Mouse (Mus musculus): Measurements from ENCODE around the gene Rtl10. TPM values are rescaled to one million over a fixed set of nuclear protein-coding genes. Genes with fewer than 3 reads are reported as not detected.

Rtl10 gene
- total and polyA plus RNA-seq, 2 experiments: 0.18 to 4.3 TPM

DNA sequence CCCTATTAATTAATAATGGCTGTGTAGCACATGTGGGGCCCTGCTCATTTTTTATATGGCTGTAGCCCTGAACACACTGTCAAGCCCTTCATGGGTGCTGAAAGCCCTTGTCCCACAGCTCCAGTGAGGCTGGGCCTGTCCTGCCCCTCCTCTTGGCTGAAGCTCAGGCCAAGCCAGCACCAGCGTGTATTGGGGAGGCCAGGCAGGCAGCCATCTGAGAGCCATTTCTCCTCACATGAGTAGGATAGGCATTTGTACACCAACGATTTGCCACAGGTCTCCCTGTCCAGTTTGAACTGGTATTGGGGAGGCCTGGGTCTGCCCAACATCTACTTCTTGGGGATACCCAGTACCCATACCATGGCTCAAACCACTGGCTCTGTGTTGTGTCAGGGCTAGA, 24.7 kb upstream of the Rtl10 start:
- no peak for DNase-seq (ENCODE audit: extremely low read depth, low read depth, low spot score)

DNA sequence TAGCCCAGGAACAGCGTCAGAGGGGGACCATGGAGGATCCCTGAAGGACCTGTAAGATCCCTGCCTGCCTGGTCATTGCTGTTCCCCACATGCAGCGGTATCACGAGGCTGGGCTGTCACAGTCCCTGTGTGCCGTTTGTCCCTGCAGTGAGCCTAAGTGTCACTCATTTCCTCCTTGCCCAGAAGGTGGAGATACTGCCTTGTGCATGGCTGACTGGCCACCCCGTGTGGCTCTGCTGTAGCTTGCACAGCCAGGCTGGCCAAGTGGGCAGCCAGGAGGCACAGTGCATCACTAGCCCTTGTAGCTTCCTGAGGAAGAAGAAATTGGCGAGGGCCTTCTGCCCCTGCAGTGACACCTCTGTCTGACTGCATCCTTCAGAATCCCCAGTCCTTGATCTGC, 20.7 kb upstream of the Rtl10 start:
- Histone ChIP-seq H3K9ac (ENCODE audit: low read depth, low read length) (no peak overlapping the region), H3K79me2 (ENCODE audit: control insufficient read depth, insufficient read depth, low read length) (no peaks in the 10 kb centered on the region), H3K4me3 (ENCODE audit: insufficient read depth, low read depth, low read length) (no peak overlapping the region), H3K4me1 (ENCODE audit: control insufficient read depth, insufficient read depth, low read length) (no peaks in the 10 kb centered on the region), H3K27ac (replicated peaks; ENCODE audit: insufficient read depth, low read depth, low read length) (no peak overlapping the region), H3K36me3 (ENCODE audit: control insufficient read depth, insufficient read depth, low read length) (peaks cover 4% of the 10 kb centered on the region; the same call in 1 of the 2 replicates), H3K27me3 (ENCODE audit: control insufficient read depth, insufficient read depth, low read length) (no peaks in the 10 kb centered on the region)
- DNase-seq (ENCODE audit: extremely low read depth, low read depth, low spot score): no peak
- no peak for TF ChIP-seq POLR2A (IDR thresholded peaks at IDR 0.05; ENCODE audit: extremely low read depth, insufficient read depth, low read length)
- 0 out of 2 replicates have a peak, but pooled peaks have one; percentile 16 for TF ChIP-seq CTCF (IDR thresholded peaks at IDR 0.05; ENCODE audit: low read depth, low read length)
- WGBS: 84% methylated on average over 6 of the region's 6 CpGs

More for the DNA sequence above, 24.7 kb upstream of the Rtl10 start:
- WGBS: 89% methylated on average over 2 of the region's 2 CpGs
- Histone ChIP-seq H3K9ac (ENCODE audit: low read depth, low read length) (no peak overlapping the region), H3K27me3 (ENCODE audit: control insufficient read depth, insufficient read depth, low read length) (no peaks in the 10 kb centered on the region), H3K79me2 (ENCODE audit: control insufficient read depth, insufficient read depth, low read length) (no peaks in the 10 kb centered on the region), H3K4me3 (ENCODE audit: insufficient read depth, low read depth, low read length) (no peak overlapping the region), H3K36me3 (ENCODE audit: control insufficient read depth, insufficient read depth, low read length) (peaks cover 10% of the 10 kb centered on the region; the same call in 1 of the 2 replicates), H3K27ac (replicated peaks; ENCODE audit: insufficient read depth, low read depth, low read length) (no peak overlapping the region), H3K4me1 (ENCODE audit: control insufficient read depth, insufficient read depth, low read length) (no peaks in the 10 kb centered on the region)
- no peak for TF ChIP-seq CTCF (IDR thresholded peaks at IDR 0.05; ENCODE audit: low read depth, low read length)
- TF ChIP-seq POLR2A (IDR thresholded peaks at IDR 0.05; ENCODE audit: extremely low read depth, insufficient read depth, low read length): no peak

DNA sequence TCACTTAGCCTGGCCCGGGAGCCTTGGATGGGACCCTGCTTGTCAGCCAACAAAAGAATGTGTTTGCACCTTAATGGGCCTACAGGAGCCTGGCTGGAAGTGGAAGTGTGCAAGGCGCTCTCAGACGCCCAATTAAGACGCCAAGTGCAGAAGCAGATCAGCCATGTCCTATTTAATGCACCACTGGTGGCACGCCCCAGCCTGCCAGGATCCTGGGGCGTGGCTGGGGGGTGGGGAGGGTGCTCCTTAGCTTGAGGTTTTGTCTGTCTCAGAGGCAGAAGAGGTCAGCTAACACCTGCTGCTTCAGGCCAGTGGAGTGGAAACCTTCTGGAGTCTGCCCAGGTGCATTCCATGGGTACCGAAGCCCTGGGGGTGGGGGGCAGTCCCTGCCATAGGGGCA, 19.0 kb upstream of the Rtl10 start:
- no peaks in the 10 kb centered on the region for H3K27me3 ChIP-seq (ENCODE audit: control insufficient read depth, insufficient read depth, low read length)
- WGBS: 91% methylated on average over 7 of the region's 7 CpGs
- no peak overlapping the region for H3K27ac ChIP-seq (replicated peaks; ENCODE audit: insufficient read depth, low read depth, low read length)
- H3K79me2 ChIP-seq (ENCODE audit: control insufficient read depth, insufficient read depth, low read length): no peaks in the 10 kb centered on the region
- TF ChIP-seq POLR2A (IDR thresholded peaks at IDR 0.05; ENCODE audit: extremely low read depth, insufficient read depth, low read length) (no peak), CTCF (IDR thresholded peaks at IDR 0.05; ENCODE audit: low read depth, low read length) (no peak)
- H3K36me3 ChIP-seq (ENCODE audit: control insufficient read depth, insufficient read depth, low read length): peaks cover 4% of the 10 kb centered on the region; the same call in 1 of the 2 replicates
- DNase-seq (ENCODE audit: extremely low read depth, low read depth, low spot score): no peak
- no peak overlapping the region for H3K9ac ChIP-seq (ENCODE audit: low read depth, low read length)
- H3K4me1 ChIP-seq (ENCODE audit: control insufficient read depth, insufficient read depth, low read length): no peaks in the 10 kb centered on the region
- H3K4me3 ChIP-seq (ENCODE audit: insufficient read depth, low read depth, low read length): no peak overlapping the region

DNA sequence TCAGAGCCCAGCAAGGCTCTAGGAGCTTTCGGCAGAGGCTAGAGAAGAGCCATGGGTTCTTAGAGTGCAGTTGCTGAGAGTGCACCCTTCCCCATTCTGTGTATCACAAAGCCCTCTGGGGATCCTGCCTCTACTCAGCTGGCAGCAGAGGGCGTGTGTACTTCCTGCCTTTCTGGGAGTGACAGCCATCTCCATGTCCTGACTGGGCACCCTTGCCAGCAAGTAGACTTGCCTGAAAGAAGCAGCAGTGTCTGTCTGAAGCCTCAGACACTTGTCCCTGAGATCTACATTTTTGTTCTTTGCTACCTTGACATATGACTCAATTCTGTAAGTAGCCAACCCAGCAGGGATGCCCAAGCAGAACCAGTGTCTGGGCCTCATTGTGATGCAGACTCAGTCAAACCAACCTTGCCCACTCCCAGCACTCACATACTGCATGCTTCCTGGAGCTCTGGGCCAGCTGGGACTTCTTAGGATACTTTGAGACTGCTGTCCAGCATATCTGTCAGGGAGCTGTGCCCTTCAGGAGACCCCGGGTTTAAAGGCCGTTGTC, 17.7 kb upstream of the Rtl10 start:
- H3K9ac ChIP-seq (ENCODE audit: low read depth, low read length): no peak overlapping the region
- TF ChIP-seq CTCF (IDR thresholded peaks at IDR 0.05; ENCODE audit: low read depth, low read length) (no peak), POLR2A (IDR thresholded peaks at IDR 0.05; ENCODE audit: extremely low read depth, insufficient read depth, low read length) (no peak)
- no peak overlapping the region for H3K27ac ChIP-seq (replicated peaks; ENCODE audit: insufficient read depth, low read depth, low read length)
- WGBS: 86% methylated on average over 4 of the region's 4 CpGs
- no peaks in the 10 kb centered on the region for H3K79me2 ChIP-seq (ENCODE audit: control insufficient read depth, insufficient read depth, low read length)
- peaks cover 1% of the 10 kb centered on the region; the same call in 1 of the 2 replicates for H3K36me3 ChIP-seq (ENCODE audit: control insufficient read depth, insufficient read depth, low read length)
- no peak overlapping the region for H3K4me3 ChIP-seq (ENCODE audit: insufficient read depth, low read depth, low read length)
- DNase-seq (ENCODE audit: extremely low read depth, low read depth, low spot score): no peak
- H3K27me3 ChIP-seq (ENCODE audit: control insufficient read depth, insufficient read depth, low read length): no peaks in the 10 kb centered on the region
- H3K4me1 ChIP-seq (ENCODE audit: control insufficient read depth, insufficient read depth, low read length): no peaks in the 10 kb centered on the region

DNA sequence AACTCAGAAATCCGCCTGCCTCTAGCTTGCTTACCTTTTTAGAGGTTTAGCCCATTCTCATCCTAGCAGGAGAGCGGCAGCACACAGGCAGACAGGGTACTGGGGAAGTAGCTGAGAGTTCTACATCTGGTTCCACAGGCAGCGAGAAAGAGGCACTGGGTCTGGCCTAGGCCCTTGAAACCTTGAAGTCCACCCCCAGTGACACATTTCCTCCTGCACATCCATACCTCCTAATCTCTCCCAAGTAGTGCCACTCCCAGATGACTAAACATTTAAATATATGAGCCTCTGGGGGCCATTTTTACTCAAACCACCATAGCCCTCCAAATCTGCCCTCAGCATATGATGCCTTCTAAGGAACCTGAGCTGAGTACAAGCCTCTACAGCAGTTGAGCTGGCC, 16.3 kb upstream of the Rtl10 start:
- no peaks in the 10 kb centered on the region for H3K27me3 ChIP-seq (ENCODE audit: control insufficient read depth, insufficient read depth, low read length)
- no peaks in the 10 kb centered on the region for H3K79me2 ChIP-seq (ENCODE audit: control insufficient read depth, insufficient read depth, low read length)
- no peak for DNase-seq (ENCODE audit: extremely low read depth, low read depth, low spot score)
- H3K4me3 ChIP-seq (ENCODE audit: insufficient read depth, low read depth, low read length): no peak overlapping the region
- H3K4me1 ChIP-seq (ENCODE audit: control insufficient read depth, insufficient read depth, low read length): no peaks in the 10 kb centered on the region
- 95% methylated on average over 3 of the region's 3 CpGs for WGBS
- no peak for TF ChIP-seq CTCF (IDR thresholded peaks at IDR 0.05; ENCODE audit: low read depth, low read length)
- TF ChIP-seq POLR2A (IDR thresholded peaks at IDR 0.05; ENCODE audit: extremely low read depth, insufficient read depth, low read length): no peak
- no peak overlapping the region for H3K27ac ChIP-seq (replicated peaks; ENCODE audit: insufficient read depth, low read depth, low read length)
- no peaks in the 10 kb centered on the region; the same call in 1 of the 2 replicates for H3K36me3 ChIP-seq (ENCODE audit: control insufficient read depth, insufficient read depth, low read length)
- no peak overlapping the region for H3K9ac ChIP-seq (ENCODE audit: low read depth, low read length)

DNA sequence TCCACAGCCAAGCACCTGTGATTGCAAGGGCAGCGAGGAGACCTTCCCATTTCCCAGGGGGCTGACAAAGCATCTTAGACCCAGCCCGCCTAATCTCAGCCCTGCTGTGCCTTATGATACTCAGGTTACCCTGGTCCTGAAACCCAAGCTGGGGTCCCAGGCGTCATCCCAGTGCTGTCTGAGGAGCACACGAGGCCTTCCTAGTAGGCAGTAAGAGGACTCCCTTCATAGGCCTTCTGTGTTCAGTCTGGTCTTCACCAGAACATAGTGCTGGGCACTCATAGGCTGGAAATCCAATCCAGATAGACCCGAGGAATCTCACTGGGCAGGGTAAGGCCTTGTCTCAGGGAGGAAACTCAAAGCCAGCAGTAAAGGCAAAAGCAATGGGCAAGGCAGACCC, 14.9 kb upstream of the Rtl10 start:
- no peaks in the 10 kb centered on the region for H3K27me3 ChIP-seq (ENCODE audit: control insufficient read depth, insufficient read depth, low read length)
- no peak overlapping the region for H3K4me3 ChIP-seq (ENCODE audit: insufficient read depth, low read depth, low read length)
- H3K4me1 ChIP-seq (ENCODE audit: control insufficient read depth, insufficient read depth, low read length): no peaks in the 10 kb centered on the region
- DNase-seq (ENCODE audit: extremely low read depth, low read depth, low spot score): no peak
- no peak overlapping the region for H3K9ac ChIP-seq (ENCODE audit: low read depth, low read length)
- no peak for TF ChIP-seq CTCF (IDR thresholded peaks at IDR 0.05; ENCODE audit: low read depth, low read length)
- TF ChIP-seq POLR2A (IDR thresholded peaks at IDR 0.05; ENCODE audit: extremely low read depth, insufficient read depth, low read length): no peak
- no peaks in the 10 kb centered on the region for H3K79me2 ChIP-seq (ENCODE audit: control insufficient read depth, insufficient read depth, low read length)
- 85% methylated on average over 5 of the region's 5 CpGs for WGBS
- H3K27ac ChIP-seq (replicated peaks; ENCODE audit: insufficient read depth, low read depth, low read length): no peak overlapping the region
- H3K36me3 ChIP-seq (ENCODE audit: control insufficient read depth, insufficient read depth, low read length): no peaks in the 10 kb centered on the region; the same call in 1 of the 2 replicates

Data from liver, adult 2 months (tissue).